Mouse (Mus musculus) kidney, adult 18-20 months (tissue): ENCODE results near the gene Opa3.
A peak's percentile ranks its signal among the peaks of the same experiment; 100 is the strongest.
"Not testable (repeated sequence)": the region's sequence is repeated elsewhere in the genome, so short reads cannot be mapped to it uniquely, and the experiment has no call there.

Source experiments
- DNase-seq: peaks from one replicate; pipeline ENCODE4 v3.0.0; 2021

The Opa3 gene

DNA sequence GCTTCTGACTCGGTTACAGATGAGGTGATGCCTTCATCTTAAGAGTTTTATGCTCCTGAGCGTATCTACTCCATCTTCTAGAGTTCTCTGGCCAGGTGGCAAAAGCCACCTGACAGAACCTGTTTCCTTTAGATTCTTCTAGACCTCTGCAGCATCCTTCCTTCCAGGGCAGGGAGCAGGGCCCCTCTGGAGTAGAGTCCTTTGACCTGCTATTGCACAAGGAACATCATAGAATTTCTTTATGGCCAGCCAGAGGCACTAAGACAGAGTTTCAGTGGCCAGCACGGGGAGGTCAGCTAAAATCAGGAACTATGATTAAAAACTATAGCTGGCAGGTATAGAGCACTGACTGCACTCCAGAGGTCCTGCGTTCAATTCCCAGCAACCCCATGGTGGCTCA, 23.9 kb downstream of the Opa3 start:
- DNase-seq: no peak

DNA sequence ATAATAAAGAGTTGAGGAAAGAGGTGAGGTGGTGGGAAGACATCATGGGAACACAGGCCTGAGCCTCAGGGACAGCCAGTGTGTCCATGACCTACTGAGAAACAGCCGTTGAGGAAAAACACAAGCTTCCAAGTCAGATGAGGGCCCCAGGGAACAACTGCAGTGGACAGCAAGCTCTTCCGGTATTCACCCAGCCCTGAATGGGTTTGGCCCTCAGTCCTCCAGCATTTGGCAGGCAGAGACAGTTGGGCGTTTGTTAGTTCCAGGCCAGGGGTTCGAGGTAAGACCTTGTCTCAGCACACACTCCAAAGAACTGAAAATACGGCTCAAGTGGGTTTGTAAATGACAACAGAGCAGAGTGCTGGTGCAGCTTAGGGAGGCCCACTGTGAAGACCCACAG, 25.3 kb downstream of the Opa3 start:
- DNase-seq: no peak

DNA sequence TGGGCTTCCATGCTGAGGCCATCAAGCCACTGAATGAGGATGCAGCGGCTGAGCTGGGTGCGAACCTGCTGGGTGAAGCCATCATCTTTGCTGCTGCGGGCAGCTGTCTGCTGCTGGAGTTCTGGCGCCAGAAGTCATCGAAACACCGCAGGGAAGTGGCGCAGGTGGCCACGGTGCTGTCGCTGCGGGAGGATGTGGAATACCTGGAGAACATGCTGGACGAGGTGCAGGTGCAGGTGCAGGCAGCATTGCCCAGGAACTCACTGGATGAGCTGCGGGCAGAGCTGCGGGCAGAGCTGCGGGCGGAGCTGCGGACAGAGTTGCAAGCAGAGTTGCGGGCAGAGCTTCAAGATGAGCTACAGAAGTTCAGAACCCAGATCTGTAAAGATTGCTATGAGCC, 27.3 kb downstream of the Opa3 start:
- no peak for DNase-seq

DNA sequence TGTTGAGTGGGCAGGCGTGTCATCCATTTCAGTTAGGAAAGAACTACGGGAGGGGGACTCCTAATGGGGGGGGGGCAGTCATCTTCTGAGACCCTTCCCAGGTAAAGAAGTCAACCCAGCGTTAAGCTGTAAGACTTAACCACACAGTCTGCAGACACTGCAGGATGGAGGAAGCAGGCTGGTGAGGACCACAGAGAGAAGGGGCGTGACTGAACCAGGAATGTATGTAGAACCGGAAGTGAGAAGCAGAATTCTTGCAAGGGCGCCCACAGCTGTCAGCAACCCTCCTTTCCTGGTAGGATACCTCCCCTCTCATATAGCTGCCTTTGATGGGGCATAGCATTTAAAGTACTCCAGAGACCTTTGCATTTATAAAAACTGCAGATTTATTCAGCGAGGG, 28.4 kb downstream of the Opa3 start:
- DNase-seq: no peak

DNA sequence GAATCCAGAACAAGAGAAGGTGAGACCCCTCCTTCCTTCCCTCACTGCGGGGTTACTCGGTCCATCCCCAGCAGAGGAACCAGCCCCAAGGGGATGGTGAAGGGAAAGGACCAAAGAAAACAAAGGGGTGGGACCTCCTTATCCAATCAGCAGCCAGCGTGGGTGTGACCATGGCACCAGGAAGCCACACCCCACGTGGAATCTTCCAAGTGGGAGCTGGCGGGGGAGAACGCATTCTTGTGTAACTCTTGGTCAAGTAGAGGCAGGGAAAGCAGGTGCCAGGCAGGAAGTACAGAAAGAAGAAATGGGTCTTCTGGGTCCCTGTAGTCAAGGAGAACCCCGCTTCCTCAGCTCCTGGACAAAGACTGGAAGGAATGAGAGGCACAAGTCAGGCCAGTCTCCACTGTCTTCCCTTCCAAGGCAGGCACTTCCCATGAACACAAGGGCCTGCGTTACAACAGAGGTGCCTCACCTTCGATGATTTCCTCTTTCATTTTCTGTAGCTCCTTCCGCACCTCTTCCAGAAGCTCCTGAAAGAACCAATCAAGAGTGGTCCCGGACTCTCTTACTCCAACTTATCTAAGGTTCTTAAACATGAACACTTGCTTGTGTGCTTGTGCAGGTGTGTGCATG, 29.4 kb downstream of the Opa3 start:
- peak; percentile 77 for DNase-seq

DNA sequence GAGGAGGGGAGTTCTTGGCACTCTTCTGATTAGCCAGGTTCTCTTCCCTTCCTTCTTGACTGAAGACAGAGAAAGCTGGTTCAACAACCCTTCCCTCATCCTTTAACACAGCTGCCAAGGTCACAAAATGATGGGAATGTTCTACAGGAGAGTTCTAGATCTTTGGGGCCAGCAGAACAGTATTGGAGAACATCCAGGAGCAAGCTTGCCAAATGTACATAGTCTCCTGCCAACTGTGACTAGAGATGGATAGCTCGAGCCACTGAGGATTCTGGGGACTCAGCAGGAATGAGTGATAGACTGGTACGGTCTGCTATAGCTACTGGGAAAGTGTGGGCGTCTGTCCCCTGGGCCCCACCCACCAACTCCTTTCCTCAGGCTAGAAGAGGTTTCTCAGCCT, 30.2 kb downstream of the Opa3 start:
- peak; percentile 23 for DNase-seq

DNA sequence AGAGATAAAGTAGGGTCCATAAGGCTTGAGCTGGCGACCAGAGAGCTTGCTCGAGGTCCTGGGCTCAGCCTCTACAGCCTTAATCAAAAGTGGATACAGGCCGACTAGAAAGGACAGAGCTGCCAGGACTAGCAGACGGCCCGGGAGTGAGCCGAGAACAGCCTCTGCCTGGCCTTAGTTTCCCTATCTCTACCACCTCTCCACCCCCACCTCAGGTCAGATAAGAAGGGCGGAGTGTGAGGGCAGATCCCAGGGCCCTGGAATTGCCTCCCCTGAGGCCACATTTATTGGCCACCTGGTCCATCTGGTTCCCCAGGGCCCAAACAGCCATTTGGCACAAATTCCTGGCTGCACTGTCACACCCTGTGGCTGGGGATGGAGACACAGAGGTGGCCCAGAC, 37.0 kb downstream of the Opa3 start:
- DNase-seq: no peak

DNA sequence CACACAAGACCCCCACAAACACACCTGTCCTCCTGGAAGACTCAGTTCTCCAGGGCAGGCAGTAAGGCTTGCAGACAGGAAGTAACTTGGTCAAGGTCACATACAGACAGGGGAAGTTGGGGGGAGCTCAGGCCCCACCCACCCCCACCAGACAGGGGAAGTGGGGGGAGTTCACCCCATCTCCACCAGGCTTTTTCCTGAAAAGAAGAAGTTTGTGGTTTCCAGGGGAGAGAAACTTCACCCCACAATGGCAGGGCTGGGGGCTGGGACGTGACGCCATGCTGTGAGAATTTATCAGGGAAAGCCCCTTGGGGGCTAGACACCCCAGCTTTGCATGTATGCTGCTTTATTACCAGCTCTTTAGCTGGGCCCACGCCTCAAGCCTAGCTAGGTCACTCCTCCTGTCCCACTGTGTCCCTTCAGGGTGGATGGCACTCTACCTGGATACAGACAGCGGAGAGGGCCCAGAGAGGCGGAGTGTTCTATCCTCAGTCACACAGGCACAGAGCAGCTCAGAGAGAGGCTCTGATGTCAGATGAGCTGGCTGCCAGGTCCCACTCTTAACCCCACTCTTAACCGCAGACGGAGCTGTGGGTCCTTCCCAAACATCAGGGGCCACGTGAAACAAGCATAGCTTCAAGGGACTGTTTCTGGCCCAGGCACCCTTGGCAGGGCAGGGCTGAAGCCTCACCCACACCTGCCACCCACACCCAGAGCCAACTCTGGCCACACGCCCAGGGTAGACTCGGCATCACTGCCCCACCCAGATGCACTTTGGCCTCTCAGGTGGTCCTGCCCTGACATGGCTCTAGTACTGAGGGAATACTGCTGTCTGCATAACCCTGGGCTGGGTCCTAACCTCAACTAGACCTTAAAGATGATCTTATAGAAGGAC, 38.0 kb downstream of the Opa3 start:
- peak; percentile 25 for DNase-seq

DNA sequence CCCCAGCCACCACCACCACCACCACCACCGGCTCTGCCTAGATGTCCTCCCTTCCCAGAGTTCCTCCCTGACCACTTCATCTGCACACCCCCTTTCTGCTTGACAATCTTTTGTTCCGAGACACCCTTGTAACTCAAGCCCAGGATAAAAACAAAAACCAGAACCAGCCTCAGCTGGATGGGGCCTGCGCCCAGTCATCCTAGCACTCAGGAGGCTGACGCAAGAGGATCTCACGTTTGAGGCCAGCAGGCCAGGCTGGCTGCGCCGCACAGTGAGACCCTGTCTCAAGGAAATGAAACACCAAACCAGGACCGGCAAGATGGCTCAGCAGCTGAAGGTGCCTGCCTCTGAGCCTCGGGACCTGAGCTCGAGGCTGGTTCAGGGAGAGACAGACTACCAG, 38.9 kb downstream of the Opa3 start:
- no peak for DNase-seq

DNA sequence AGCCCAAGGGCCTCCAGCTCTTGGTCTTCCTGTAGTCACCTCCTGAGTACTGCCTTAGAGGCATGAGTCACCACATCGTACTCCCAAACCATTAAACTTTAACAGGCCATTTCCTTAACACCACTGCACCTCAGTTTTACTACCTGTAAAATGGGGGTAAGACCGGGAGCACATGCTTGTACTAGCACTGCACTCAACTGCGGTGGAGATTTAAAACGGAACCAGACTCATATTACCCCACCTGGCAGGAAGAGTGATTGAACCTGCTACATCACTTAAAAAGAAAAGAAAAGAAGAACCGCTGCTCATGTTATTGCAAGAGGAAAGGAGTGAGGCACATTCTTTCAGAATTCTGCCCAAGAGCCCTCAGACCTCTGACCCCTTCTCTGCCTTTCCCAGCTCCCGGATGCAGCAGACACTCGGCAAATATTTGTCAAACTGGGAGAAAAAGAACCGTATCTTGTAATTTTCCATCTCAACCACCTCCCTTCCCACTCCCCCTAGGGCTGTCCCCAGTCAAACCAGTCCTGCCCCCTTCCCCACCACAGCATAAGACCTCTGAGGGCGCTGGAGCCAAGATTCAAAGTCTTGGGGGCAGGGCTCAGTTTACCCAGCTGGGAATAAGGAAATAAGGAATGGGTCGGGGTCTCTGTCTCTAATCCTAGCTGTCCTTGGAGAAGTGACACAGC, 41.0 kb downstream of the Opa3 start:
- no peak for DNase-seq

DNA sequence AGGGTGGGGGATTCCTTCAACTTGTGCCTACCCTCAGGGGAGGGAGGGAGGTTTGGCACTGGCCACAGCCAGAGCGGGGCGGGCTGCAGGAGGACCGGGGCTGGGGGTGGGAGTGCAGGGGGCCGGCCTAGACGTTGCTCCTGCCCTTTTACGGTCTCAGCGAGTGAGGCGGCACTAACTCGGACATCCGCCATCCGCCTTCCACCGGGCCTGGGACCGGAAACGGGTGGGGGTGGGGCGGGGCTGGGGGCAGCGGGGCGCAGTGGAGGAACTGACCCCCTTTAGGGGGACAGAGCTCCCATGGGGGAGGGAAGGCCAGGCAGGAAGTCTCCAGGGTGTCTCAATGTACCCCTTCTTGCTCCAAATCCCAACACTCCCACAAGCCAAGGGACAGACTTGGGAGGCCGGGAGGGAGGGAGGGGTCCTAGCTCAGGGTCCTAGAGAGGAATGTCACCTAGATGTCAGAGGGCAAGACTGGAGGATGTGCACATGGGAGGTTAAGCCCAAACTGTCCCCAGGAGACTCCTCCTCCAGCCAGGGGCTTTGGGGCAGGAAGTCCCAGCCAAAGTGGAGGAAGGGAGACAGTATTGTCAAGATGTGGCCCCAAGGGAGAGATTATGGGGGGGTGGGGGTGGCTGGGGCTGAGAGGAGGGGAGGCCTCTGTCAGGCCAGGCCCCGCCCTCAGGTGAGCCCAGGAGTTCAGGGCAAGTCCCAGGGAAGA, 41.7 kb downstream of the Opa3 start:
- DNase-seq: peak; percentile 56

DNA sequence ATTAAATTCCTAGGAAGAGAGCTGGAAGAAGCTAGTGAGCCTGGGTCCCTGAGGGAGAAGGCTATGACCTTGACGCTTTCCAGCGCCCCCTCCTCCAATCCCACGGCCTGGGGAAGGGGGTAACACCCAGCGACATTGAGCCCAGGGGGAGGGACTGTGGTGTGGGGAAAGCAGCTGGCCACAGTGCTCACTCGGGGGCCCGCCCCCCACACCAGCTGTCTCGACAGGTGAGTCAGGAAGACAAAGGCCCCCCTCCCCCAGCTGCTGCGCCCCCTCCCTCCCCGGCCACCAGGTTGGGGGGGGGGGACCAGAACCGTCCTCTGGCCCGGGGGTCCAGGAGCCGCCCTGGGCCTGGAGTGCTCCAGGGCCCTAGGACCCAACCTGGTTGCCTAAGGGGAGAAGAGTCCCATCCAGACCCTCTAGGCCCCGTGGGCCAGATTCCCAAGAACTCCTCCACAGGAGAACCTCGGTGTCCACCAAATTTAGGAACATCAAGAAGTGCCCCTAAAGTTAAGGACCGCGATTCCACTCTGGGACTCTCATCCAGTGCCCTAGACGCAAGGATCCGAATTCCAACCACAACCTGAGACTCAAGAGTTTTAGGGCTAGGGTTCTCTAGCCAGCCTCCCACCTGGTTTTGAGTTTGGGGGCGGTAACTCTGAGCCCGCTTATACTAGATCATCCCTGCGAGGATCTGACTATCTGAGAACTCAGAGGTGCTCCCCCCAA, 42.5 kb downstream of the Opa3 start:
- DNase-seq: no peak

DNA sequence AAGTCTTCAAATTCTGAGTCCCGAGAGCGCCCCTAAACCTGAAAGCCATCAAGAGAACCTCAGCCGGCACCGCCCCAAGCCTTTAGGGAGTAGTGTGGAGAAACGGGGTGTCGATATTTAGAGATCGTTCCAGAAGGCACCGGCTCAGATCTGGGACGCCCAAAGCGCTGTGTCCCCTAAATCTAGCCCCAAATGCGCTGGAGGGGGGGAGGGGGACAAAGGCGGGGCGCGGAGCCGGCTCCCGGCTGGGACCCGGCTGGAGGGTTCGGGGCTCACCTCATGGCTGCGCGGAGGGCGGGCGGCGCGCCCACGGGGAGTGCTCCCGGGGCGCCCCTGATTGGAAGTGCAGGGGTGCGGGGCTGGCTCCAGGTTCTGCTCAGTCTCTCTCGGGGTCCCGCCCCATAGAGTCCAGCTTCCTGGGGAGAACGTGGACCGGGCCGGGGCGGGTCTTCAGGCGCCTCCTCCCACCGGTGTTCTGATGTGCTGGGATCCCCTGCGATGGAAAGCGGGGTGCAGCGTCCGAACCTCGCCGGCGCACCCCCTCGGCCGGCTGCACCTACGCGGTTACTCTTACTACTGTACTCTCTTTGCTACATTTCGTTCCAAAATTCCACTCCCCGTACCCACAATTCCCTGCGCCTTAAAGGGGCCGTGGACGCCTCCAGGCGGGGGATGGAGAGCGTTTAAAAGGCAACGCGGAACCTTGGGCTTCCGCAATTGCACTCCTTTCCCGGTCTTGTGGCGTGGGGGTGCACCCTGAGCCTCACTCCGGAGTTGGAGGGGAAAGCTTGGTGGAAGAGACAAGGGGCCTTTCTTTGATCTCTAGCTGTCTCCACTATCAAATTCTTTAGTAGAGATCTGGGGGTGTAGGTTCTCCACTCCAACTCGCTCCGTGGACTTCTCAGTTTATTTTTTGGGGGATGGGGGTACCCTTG, 43.4 kb downstream of the Opa3 start, which contains the start of gene Vasp:
Gene Vasp (minus strand): TSS at position 580 of the 935 bp plus-strand sequence.
- peak; percentile 92 for DNase-seq

DNA sequence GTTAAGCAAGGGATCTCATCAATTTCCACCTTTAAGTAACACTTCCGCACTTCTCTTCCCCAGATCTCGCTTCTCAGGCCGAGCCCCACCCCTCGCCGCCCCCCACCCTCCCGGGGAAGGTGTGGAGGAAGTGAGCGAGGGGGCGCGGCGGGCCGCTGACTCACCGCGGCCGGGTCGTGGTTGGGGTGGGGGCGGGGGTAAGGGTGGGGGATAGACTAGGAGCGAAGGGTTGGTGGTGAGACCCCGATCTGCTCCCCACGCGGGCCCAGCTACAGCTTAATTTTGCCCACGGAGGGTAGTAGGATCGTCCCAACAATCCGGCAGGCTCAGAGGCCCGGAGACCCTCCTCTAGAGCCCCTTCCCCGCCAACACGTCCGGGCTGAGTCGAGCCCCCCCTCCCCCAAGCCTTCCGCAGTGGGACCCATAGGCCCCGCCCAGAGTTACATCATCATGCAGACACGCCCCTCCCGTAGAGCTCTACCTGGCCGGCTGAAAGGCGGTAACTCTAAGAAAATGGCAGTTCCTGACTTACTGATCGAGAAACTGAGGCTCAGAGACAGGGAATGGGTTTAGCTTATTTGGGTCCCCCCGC, 44.1 kb downstream of the Opa3 start:
- peak; percentile 83 for DNase-seq

DNA sequence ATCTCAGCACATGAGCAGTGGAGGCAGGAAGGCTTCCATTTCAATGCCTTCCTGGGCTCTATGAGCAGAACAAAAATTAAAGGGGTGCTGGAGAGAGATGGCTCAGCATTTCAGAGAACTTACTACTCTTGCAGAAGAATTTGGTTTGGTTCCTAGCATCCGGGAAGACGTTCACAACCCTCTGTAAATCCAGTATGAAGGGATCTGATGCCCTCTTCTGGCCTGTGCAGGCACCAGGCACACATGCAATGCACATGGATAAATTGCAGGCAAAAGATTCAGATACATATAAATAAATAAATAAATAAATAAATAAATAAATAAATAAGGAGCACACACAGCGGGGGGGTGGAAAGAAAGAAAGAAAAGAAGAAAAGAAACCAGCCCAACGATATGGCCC, 48.1 kb downstream of the Opa3 start:
- DNase-seq: no peak

DNA sequence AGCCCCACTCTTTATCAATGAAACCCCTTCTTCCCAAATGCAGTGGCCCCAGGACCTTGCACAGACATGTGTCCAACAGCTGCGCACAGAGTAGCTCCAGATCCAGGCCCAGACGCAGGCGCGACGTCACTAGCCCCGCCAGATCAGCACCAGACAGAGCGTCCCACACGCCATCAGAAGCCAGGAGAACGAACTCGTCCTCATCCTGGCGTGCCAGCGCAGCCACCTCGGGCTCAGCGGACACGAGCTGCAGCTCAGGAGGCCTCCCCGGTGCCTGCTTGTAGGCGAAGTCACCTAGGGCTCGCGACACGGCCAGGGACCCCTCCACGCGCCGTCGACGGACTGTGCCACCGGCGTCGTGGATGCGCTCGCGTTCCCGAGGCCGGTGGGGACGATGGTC, 50.9 kb downstream of the Opa3 start:
- no peak for DNase-seq

DNA sequence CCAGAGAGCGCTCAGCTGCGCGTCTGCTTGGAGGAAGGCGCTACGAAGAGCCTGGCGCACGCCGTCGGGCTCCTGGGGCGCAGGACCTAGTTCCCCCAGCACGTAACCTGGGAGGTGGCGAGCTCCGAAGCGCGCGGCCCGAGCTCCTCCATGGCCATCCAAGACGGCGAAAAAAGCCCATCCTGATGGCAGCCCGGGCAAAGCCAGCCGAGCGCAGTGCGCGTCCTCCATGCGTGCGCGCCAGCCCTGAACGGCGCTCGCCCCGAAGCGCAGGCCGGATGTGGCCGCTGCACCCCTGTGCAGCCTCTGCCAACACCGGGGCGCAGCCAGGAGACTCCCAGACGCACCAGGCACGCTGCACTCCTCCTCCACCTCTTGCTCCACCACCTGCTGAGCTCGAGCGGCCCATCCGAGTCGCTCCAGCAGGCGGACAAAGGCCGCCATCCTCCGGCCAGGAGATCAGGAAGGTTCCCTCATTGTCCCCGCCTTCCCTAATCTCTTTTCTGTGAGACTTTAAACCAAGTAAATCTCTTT, 51.5 kb downstream of the Opa3 start, which contains the start of gene Ppm1n:
Gene Ppm1n (minus strand): TSS at position 484 of the 534 bp plus-strand sequence.
- DNase-seq: no peak

DNA sequence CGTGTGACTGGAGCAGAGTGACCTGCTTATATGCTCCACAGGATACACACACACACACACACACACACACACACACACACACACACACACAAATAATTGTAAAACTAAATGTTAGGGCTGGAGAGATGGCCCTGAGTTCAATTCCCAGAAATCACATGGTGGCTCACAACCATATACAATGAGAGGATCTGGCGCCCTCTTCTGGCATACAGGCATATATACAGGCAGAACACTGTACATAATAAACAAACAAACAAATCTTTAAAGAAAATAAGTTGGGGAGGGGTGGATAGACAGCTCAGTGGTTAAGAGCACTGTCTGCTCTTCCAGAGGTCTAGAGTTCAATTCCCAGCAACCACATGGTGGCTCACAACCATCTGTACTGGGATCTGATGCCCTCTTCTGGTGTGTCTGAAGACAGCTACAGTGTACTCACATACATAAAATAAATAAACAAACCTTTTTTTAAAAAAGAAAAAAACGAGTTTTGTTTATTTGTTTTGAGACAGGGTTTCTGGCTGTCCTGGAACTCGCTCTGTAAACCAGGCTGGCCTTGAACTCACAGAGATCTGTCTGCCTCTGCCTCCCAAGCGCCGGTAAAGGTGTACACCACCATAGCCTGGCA, 53.7 kb downstream of the Opa3 start:
- DNase-seq: not testable (repeated sequence)

DNA sequence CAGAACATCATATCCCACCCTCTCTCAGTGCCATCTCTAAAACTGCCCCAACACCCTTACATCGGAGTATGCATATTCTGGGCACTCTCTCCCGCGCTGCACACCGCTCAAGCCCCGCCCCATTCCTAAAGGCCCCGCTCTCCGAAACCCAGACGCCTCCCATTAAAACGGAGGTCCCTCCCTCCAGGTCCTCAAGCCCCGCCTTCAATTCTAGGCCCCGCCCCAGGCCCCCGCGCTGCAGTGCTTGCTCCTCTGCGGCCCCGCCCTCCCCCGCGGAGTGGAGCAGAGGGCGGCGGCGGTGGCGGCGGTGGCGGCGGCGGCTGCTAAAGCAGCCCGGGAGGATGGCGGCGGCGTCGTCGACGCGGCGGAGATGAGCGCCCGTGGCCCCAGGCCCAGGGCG, 54.3 kb downstream of the Opa3 start, which contains the start of gene Rtn2:
Gene Rtn2 (plus strand): TSS at position 240 of the 400 bp plus-strand sequence.
- peak; percentile 80 for DNase-seq
